Mouse (Mus musculus) left cerebral cortex, adult 2 months (tissue): Measurements from ENCODE around the gene Ssc5d. TPM values are rescaled to one million over a fixed set of nuclear protein-coding genes. Genes with fewer than 3 reads are reported as not detected.

ENCODE experiments used
- DNase-seq, 2 experiments: peaks; one replicate each; pipeline ENCODE4 v3.0.0; 2021 to 2022; ENCODE audit warnings: low spot score in 2 of 2, mixed read lengths in 1 of 2; ENCODE audit errors: extremely low spot score in 1 of 2
- H3K27ac ChIP-seq: fragments of 200-600 bp; 2 replicates; pipeline ENCODE4 v1.8.1; 2022
- H3K4me3 ChIP-seq: fragments of 200-600 bp; 2 replicates; pipeline ENCODE4 v1.8.1; 2022
- CTCF ChIP-seq: fragments of 200-600 bp; IDR thresholded peaks from 2 replicates; pipeline ENCODE4 v1.8.1; 2022; ENCODE audit warnings: antibody characterized with exemption, mild to moderate bottlenecking, moderate library complexity
- intact Hi-C: fragments of 180-260 bp; cut with DNase I; formaldehyde crosslinking; loops from one replicate; pipeline ENCODE4 v1.15.1; 2025
- total RNA-seq, 2 experiments: library from RNA; stranded (reverse); gene quantifications; 2 replicates each; pipeline ENCODE4 v1.2.3; 2021

Gene Ssc5d
- total RNA-seq, 2 experiments from 2014 or later = 2.8 to 4.4 TPM

- intact Hi-C loops = no loop called here
- TF ChIP-seq CTCF = no peak
Measured at GRCm38 (mm10) chr7:4957361-4957760, 31.8 kb downstream of the Ssc5d start.

GRCm38 (mm10) chr7:4963527-4963926 is 37.9 kb downstream of the Ssc5d start:
- intact Hi-C loops = no loop called here
- TF ChIP-seq CTCF = no peak; the same call in 1 of the 2 replicates
- H3K4me3 ChIP-seq = no peak overlapping the region
- no peak for DNase-seq
- H3K27ac ChIP-seq = no peak overlapping the region

More at GRCm38 (mm10) chr7:4957361-4957760, 31.8 kb downstream of the Ssc5d start:
- Histone ChIP-seq H3K27ac (no peak overlapping the region), H3K4me3 (no peak overlapping the region)
- no peak for DNase-seq

GRCm38 (mm10) chr7:4964272-4964671 is 38.7 kb downstream of the Ssc5d start, which contains the start of gene Sbk2:
Gene Sbk2 (minus strand): TSS chr7:4964406.
- TF ChIP-seq CTCF = peak; percentile 77
- intact Hi-C loops = loop anchor here (1.0 kb wide), 1 partner anchor 21 kb away; no protein-coding TSS in a partner anchor

GRCm38 (mm10) chr7:4964988-4965387 is 39.4 kb downstream of the Ssc5d start:
- Histone ChIP-seq H3K4me3 (no peak overlapping the region), H3K27ac (no peak overlapping the region)
- no peak for TF ChIP-seq CTCF
- intact Hi-C loops = loop anchor here (1.0 kb wide), 1 partner anchor 22 kb away; no protein-coding TSS in a partner anchor
- no peak for DNase-seq

More at GRCm38 (mm10) chr7:4964272-4964671, 38.7 kb downstream of the Ssc5d start, which contains the start of gene Sbk2:
- Histone ChIP-seq H3K27ac (no peak within 1 kb of the TSS), H3K4me3 (no peak within 1 kb of the TSS)
- peak; percentile 71 to 74 for DNase-seq

GRCm38 (mm10) chr7:4971068-4971467 is 45.5 kb downstream of the Ssc5d start, which contains the start of gene Sbk3:
Gene Sbk3 (minus strand): TSS chr7:4971168.
- no peak within 1 kb of the TSS for H3K27ac ChIP-seq
- DNase-seq = no peak
- intact Hi-C loops = no loop called here
- TF ChIP-seq CTCF = no peak
- H3K4me3 ChIP-seq = no peak within 1 kb of the TSS

- TF ChIP-seq CTCF = no peak
- DNase-seq = no peak
- H3K27ac ChIP-seq = no peak overlapping the region
- intact Hi-C loops = no loop called here
- H3K4me3 ChIP-seq = no peak overlapping the region
Measured at GRCm38 (mm10) chr7:4971710-4972109, 46.1 kb downstream of the Ssc5d start.

- no peak for TF ChIP-seq CTCF
- H3K4me3 ChIP-seq = no peak overlapping the region
- no peak overlapping the region for H3K27ac ChIP-seq
- no peak for DNase-seq
- intact Hi-C loops = no loop called here
Measured at GRCm38 (mm10) chr7:4972321-4973047, 46.9 kb downstream of the Ssc5d start.

- Histone ChIP-seq H3K27ac (no peak overlapping the region), H3K4me3 (no peak overlapping the region)
- no peak for DNase-seq
- TF ChIP-seq CTCF = no peak
- intact Hi-C loops = no loop called here
Measured at GRCm38 (mm10) chr7:4975455-4975854, 49.9 kb downstream of the Ssc5d start.

GRCm38 (mm10) chr7:4976832-4977231 is 51.2 kb downstream of the Ssc5d start:
- Histone ChIP-seq H3K27ac (no peak overlapping the region), H3K4me3 (no peak overlapping the region)
- TF ChIP-seq CTCF = no peak; the same call in 1 of the 2 replicates
- intact Hi-C loops = no loop called here
- no peak for DNase-seq

- intact Hi-C loops = no loop called here
Measured at GRCm38 (mm10) chr7:4988250-4988649, 62.7 kb downstream of the Ssc5d start.

GRCm38 (mm10) chr7:4993347-4993998 is 67.9 kb downstream of the Ssc5d start:
- Histone ChIP-seq H3K4me3 (no peak overlapping the region), H3K27ac (no peak overlapping the region)
- DNase-seq = no peak
- no peak for TF ChIP-seq CTCF
- intact Hi-C loops = no loop called here

More at GRCm38 (mm10) chr7:4988250-4988649, 62.7 kb downstream of the Ssc5d start:
- TF ChIP-seq CTCF = no peak
- Histone ChIP-seq H3K27ac (no peak overlapping the region), H3K4me3 (no peak overlapping the region)
- DNase-seq = no peak
